7 mouse cellular contexts compared by ENCODE assay signal in genomic region chr12:86715401-86715800, GRCm38 (mm10). TPM values are rescaled to one million over a fixed set of nuclear protein-coding genes. Genes with fewer than 3 reads are reported as not detected.
DNase-seq lines count a peak whose midpoint lies in the region; TF ChIP-seq lines count a peak whose summit lies in the region.

No protein-coding gene starts in this region.

- H3K27ac ChIP-seq in bone marrow, adult 2 months (ENCODE audit: control insufficient read depth, insufficient read depth, low read depth, low read length, poor library complexity), result no peak overlapping the region
- no peak overlapping the region for H3K27ac ChIP-seq in embryonic fibroblast, embryonic 13.5 days (ENCODE audit: insufficient read depth, low read length)

- H3K4me3 ChIP-seq in bone marrow, adult 2 months (replicated peaks; ENCODE audit: control insufficient read depth, low read depth, low read length), result no peak overlapping the region
- H3K4me3 ChIP-seq in embryonic fibroblast, embryonic 13.5 days (ENCODE audit: insufficient read depth, low read length), result no peak overlapping the region
- H3K4me3 ChIP-seq in lung, adult 2 months (replicated peaks; ENCODE audit: extremely low read depth, low read depth, low read length), result no peak overlapping the region

- peak; percentile 62 for TF ChIP-seq CTCF in bone marrow, adult 2 months (IDR thresholded peaks at IDR 0.05; ENCODE audit: control insufficient read depth, insufficient read depth, low read length)
- peak; percentile 51; the same call in 1 of the 2 replicates for TF ChIP-seq CTCF in embryonic fibroblast, embryonic 13.5 days (IDR thresholded peaks at IDR 0.05; ENCODE audit: borderline replicate concordance, insufficient read depth, low read length)
- TF ChIP-seq CTCF in lung, adult 2 months (IDR thresholded peaks at IDR 0.05; ENCODE audit: insufficient read depth, low read length), result peak; percentile 76

- DNase-seq in A20 (ENCODE audit: low read depth, low spot score), result peak; percentile 51
- DNase-seq in CD4-positive helper T cell, adult 2 months (ENCODE audit: low read depth, low spot score), result peak; percentile 42
- DNase-seq in kidney, postnatal 14 days, result peak; percentile 64
- DNase-seq in lung, adult 2 months, result peak; percentile 59
- DNase-seq in right cerebral cortex, postnatal 4 days, result peak; percentile 75

- 72% methylated on average over 5 of the region's 5 CpGs for WGBS in bone marrow, adult 2 months
- 64% methylated on average over 5 of the region's 5 CpGs for WGBS in lung, adult 2 months

- TF ChIP-seq POLR2A in bone marrow, adult 2 months (IDR thresholded peaks at IDR 0.05; ENCODE audit: borderline replicate concordance, control insufficient read depth, low read depth, low read length), result no peak
- TF ChIP-seq POLR2A in embryonic fibroblast, embryonic 13.5 days (IDR thresholded peaks at IDR 0.05; ENCODE audit: low read depth, low read length), result no peak
- no peak for TF ChIP-seq POLR2A in lung, adult 2 months (IDR thresholded peaks at IDR 0.05; ENCODE audit: borderline replicate concordance, extremely low read depth, low read depth, low read length)

- no peaks in the 10 kb centered on the region for H3K4me1 ChIP-seq in bone marrow, adult 2 months (ENCODE audit: control insufficient read depth, insufficient read depth, low read length)
- H3K4me1 ChIP-seq in embryonic fibroblast, embryonic 13.5 days (ENCODE audit: control insufficient read depth, insufficient read depth, low read length), result no peaks in the 10 kb centered on the region
- H3K4me1 ChIP-seq in lung, adult 2 months (ENCODE audit: control insufficient read depth, insufficient read depth, low read length), result no peaks in the 10 kb centered on the region

RNA-seq across cellular contexts. Expression of gene Angel1, which starts 10.9 kb away (rescaled TPM):
- 0.75 and 3.8 TPM in 2 replicates for polyA plus RNA-seq in bone marrow, adult 2 months (2011; ENCODE audit: insufficient read depth, insufficient read length, low replicate concordance, missing spikeins)
- polyA plus RNA-seq in embryonic fibroblast, embryonic 13.5 days (2011; ENCODE audit: insufficient read length, low read depth, missing spikeins), result 2.1 and 2.3 TPM in 2 replicates
- polyA plus RNA-seq in lung, adult 2 months (2012; rRNA removed), result 5.7 and 7.3 TPM in 2 replicates

RNA-seq across cellular contexts. Expression of gene Lrrc74a, which starts 18.8 kb away (rescaled TPM):
- not detected in 2 replicates for polyA plus RNA-seq in bone marrow, adult 2 months (2011; ENCODE audit: insufficient read depth, insufficient read length, low replicate concordance, missing spikeins)
- not detected in 2 replicates for polyA plus RNA-seq in embryonic fibroblast, embryonic 13.5 days (2011; ENCODE audit: insufficient read length, low read depth, missing spikeins)
- polyA plus RNA-seq in lung, adult 2 months (2012; rRNA removed), result not detected in 2 replicates

RNA-seq across cellular contexts. Expression of gene Vash1, which starts 36.9 kb away (rescaled TPM):
- polyA plus RNA-seq in bone marrow, adult 2 months (2011; ENCODE audit: insufficient read depth, insufficient read length, low replicate concordance, missing spikeins), result 1.4 and 1.5 TPM in 2 replicates
- 1.0 and 1.8 TPM in 2 replicates for polyA plus RNA-seq in embryonic fibroblast, embryonic 13.5 days (2011; ENCODE audit: insufficient read length, low read depth, missing spikeins)
- 15.2 and 15.4 TPM in 2 replicates for polyA plus RNA-seq in lung, adult 2 months (2012; rRNA removed)
